Comparison of ENCODE assay signal across 12 mouse cellular contexts in the genomic region with DNA sequence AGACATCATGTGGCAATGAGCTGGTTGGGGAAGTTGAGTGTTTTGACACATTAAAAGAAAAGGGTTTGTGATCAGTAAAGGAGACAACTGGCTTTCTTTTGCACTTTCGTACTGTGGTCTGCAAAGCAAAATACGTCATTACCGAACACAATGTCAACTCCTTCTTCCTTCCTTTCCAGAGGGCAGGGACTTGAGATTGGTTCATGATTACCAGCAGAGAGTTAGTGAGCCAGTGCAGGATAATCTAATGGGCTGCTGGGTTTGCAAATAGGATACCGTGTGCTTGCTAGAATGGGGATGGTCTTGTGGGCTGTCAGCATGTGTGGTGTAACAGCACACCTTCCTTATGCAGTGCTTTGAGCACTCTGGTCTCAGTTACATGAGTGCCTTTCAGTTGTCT. TPM values are rescaled to one million over a fixed set of nuclear protein-coding genes. Genes with fewer than 3 reads are reported as not detected.
DNase-seq lines count a peak whose midpoint lies in the region; ATAC-seq and TF ChIP-seq lines count a peak whose summit lies in the region.
"Had no signal": no experiment of that assay in that cellular context is flagged by ENCODE, and none has a peak within 500 bp of the region (broad histone marks: within the 10 kb centered on the region; RNA-seq: fewer than 3 reads in every experiment).

No protein-coding gene starts in this region.

- ATAC-seq in heart, embryonic 13.5 days (ENCODE audit: extremely low read depth, insufficient number of reproducible peaks, low FRiP score, low TSS enrichment) = no peak
- peak; percentile 54 for ATAC-seq in lung, postnatal 0 days
- peak; percentile 81 to 86 for ATAC-seq in hematopoietic stem cell, adult 5-6 weeks (replicated peaks in 1 of 2; ENCODE audit: insufficient read depth in 1 of 2, low FRiP score in 2 of 2, low TSS enrichment in 1 of 2, low read depth in 1 of 2, poor library complexity in 2 of 2, severe bottlenecking in 2 of 2)

- H3K9me3 ChIP-seq in heart, embryonic 13.5 days = peaks cover 3% of the 10 kb centered on the region
- no peaks in the 10 kb centered on the region for H3K9me3 ChIP-seq in lung, postnatal 0 days (ENCODE audit: low read length)
- peaks cover 6% of the 10 kb centered on the region; the same call in 1 of the 2 replicates for H3K9me3 ChIP-seq in embryonic facial prominence, embryonic 10.5 days

- H3K4me1 ChIP-seq in heart, embryonic 13.5 days = peaks cover 73% of the 10 kb centered on the region
- H3K4me1 ChIP-seq in lung, postnatal 0 days (ENCODE audit: insufficient read depth, low read depth, low read length) = peaks cover 33% of the 10 kb centered on the region; the same call in 1 of the 2 replicates
- peaks cover 52% of the 10 kb centered on the region for H3K4me1 ChIP-seq in lung, adult 2 months (ENCODE audit: control insufficient read depth, insufficient read depth, low read length)
- H3K4me1 ChIP-seq in embryonic facial prominence, embryonic 10.5 days = peaks cover 38% of the 10 kb centered on the region

- no peak overlapping the region for H3K4me3 ChIP-seq in heart, embryonic 13.5 days
- no peak overlapping the region for H3K4me3 ChIP-seq in lung, postnatal 0 days (ENCODE audit: low read depth, low read length)
- no peak overlapping the region for H3K4me3 ChIP-seq in lung, adult 2 months (replicated peaks; ENCODE audit: extremely low read depth, low read depth, low read length)
- H3K4me3 ChIP-seq in embryonic facial prominence, embryonic 10.5 days = no peak overlapping the region

- TF ChIP-seq POLR2A in lung, adult 2 months (IDR thresholded peaks at IDR 0.05; ENCODE audit: borderline replicate concordance, extremely low read depth, low read depth, low read length) = no peak

- WGBS in heart, embryonic 13.5 days = 39% methylated on average over 4 of the region's 4 CpGs
- WGBS in lung, postnatal 0 days = 32% methylated on average over 4 of the region's 4 CpGs
- WGBS in lung, adult 2 months = 26% methylated on average over 4 of the region's 4 CpGs
- WGBS in embryonic facial prominence, embryonic 10.5 days = 70% methylated on average over 4 of the region's 4 CpGs

- TF ChIP-seq EP300 in lung, postnatal 0 days (IDR thresholded peaks at IDR 0.05) = peak; percentile 82

- intact Hi-C loops in heart, postnatal 10 days (cut with DNase I) = no loop called here

- H3K27me3 ChIP-seq in heart, embryonic 13.5 days (replicated peaks) = no peaks in the 10 kb centered on the region
- H3K27me3 ChIP-seq in lung, postnatal 0 days (replicated peaks; ENCODE audit: insufficient read depth, low read length) = no peaks in the 10 kb centered on the region
- H3K27me3 ChIP-seq in embryonic facial prominence, embryonic 10.5 days (replicated peaks; ENCODE audit: low read depth, poor library complexity, severe bottlenecking) = no peaks in the 10 kb centered on the region

- peak overlapping the region; percentile 13; the same call in 1 of the 2 replicates for H3K4me2 ChIP-seq in heart, embryonic 13.5 days
- H3K4me2 ChIP-seq in lung, postnatal 0 days (replicated peaks; ENCODE audit: low read depth, low read length) = no peak overlapping the region

- peaks cover 14% of the 10 kb centered on the region for H3K36me3 ChIP-seq in heart, embryonic 13.5 days
- no peaks in the 10 kb centered on the region for H3K36me3 ChIP-seq in lung, postnatal 0 days (ENCODE audit: insufficient read depth, low read length)
- H3K36me3 ChIP-seq in embryonic facial prominence, embryonic 10.5 days (replicated peaks) = peaks cover 23% of the 10 kb centered on the region

- TF ChIP-seq CTCF in lung, postnatal 0 days (IDR thresholded peaks at IDR 0.05) = no peak
- no peak for TF ChIP-seq CTCF in lung, adult 2 months (IDR thresholded peaks at IDR 0.05; ENCODE audit: insufficient read depth, low read length)

- H3K27ac ChIP-seq in heart, embryonic 13.5 days (replicated peaks) = peak overlapping the region; percentile 45; the same call in 1 of the 2 replicates
- H3K27ac ChIP-seq in lung, postnatal 0 days (ENCODE audit: low read length) = peak overlapping the region; percentile 28
- no peak overlapping the region for H3K27ac ChIP-seq in embryonic facial prominence, embryonic 10.5 days (replicated peaks)

- DNase-seq in heart, postnatal 10 days = no peak
- DNase-seq in lung, postnatal 0 days (ENCODE audit: low spot score) = peak; percentile 66
- DNase-seq in lung, adult 2 months = no peak
- peak; percentile 24 for DNase-seq in natural killer cell, adult 2 months (ENCODE audit: low spot score in 2 of 2)
- DNase-seq in adrenal gland, adult 8-10 months = no peak
- no peak for DNase-seq in embryonic facial prominence, embryonic 10.5 days (ENCODE audit: low spot score)
- DNase-seq: cerebellum, adult 11 months; kidney, postnatal 14 days; right cerebral cortex, postnatal 4 days; thymus, postnatal 36 days had no signal

- H3K9ac ChIP-seq in heart, embryonic 13.5 days = no peak overlapping the region
- H3K9ac ChIP-seq in lung, postnatal 0 days (replicated peaks; ENCODE audit: low read depth) = no peak overlapping the region

RNA-seq across cellular contexts. Expression of gene Gnaq, which starts 8.1 kb away (rescaled TPM):
- 16.9 and 18.3 TPM in 2 replicates for polyA plus RNA-seq in heart, embryonic 13.5 days (2015; fragmentation: Nextera tagmentation; extraction: Ambion mirVana)
- total RNA-seq in heart, postnatal 10 days (2021) = 10 to 100 TPM; 37.3 to 38.1 TPM
- 27.6 and 30.2 TPM in 2 replicates for polyA plus RNA-seq in lung, postnatal 0 days (2015; fragmentation: Nextera tagmentation; extraction: Ambion mirVana)
- polyA plus RNA-seq in lung, adult 2 months (2012; rRNA removed) = 23.0 and 34.0 TPM in 2 replicates
- total RNA-seq in hematopoietic stem cell, adult 5-6 weeks (2017) = 21.0 and 29.8 TPM in 2 replicates
- 10 to 100 TPM; 50.3 to 63.4 (median 58.1) TPM for total RNA-seq in adrenal gland, adult 8-10 months (2022)
- polyA plus RNA-seq in embryonic facial prominence, embryonic 10.5 days (2016; fragmentation: Nextera tagmentation; extraction: Ambion mirVana) = 20.2 and 21.4 TPM in 2 replicates

Comparison
In these comparisons a context has a peak if more than half of its experiments do, and no peak if none do; other contexts are left out.
1. DNase-seq: peak in lung, postnatal 0 days (single experiment) and natural killer cell, adult 2 months (2 of 2); none in heart, postnatal 10 days (0 of 2), lung, adult 2 months (single experiment), adrenal gland, adult 8-10 months (single experiment) and embryonic facial prominence, embryonic 10.5 days (single experiment).